ENCODE assay signal across 19 mouse cellular contexts in genomic region chr13:54295475-54296259, GRCm38 (mm10).
DNase-seq lines count a peak whose midpoint lies in the region.
"Had no signal": no experiment of that assay in that cellular context is flagged by ENCODE, and none has a peak within 500 bp of the region (broad histone marks: within the 10 kb centered on the region; RNA-seq: fewer than 3 reads in every experiment).

No protein-coding gene starts in this region.

- DNase-seq in heart, adult 11 months: peak; percentile 87
- no peak for DNase-seq in heart, postnatal 4 days
- peak; percentile 64 for DNase-seq in 3T3-L1 (ENCODE audit: low read depth, low spot score)
- DNase-seq in MN1 (ENCODE audit: low spot score): peak; percentile 54
- peak; percentile 3 for DNase-seq in induced T-regulatory cell, adult 2 months (ENCODE audit: low read depth)
- DNase-seq in embryo, embryonic 10 days (ENCODE audit: low spot score): no peak
- DNase-seq in right cerebral cortex, adult 2 months (ENCODE audit: low spot score in 2 of 2): no peak
- DNase-seq in right cerebral cortex, postnatal 4 days: no peak
- DNase-seq: adrenal gland, postnatal 14 days; B cell, adult 2 months; cerebellum, adult 18-20 months; cerebellum, postnatal 10 days; gastrocnemius, postnatal 14 days; heart, adult 18-20 months; heart, postnatal 36 days; kidney, adult 18-20 months; kidney, postnatal 25 days; midbrain, embryonic 14.5 days; thymus, postnatal 14 days had no signal

Comparison
In these comparisons a context has a peak if more than half of its experiments do, and no peak if none do; other contexts are left out.
1. DNase-seq: peak in heart, adult 11 months (single experiment), 3T3-L1 (single experiment), MN1 (single experiment) and induced T-regulatory cell, adult 2 months (single experiment); none in heart, postnatal 4 days (single experiment), embryo, embryonic 10 days (single experiment), right cerebral cortex, adult 2 months (0 of 2) and right cerebral cortex, postnatal 4 days (single experiment).